Mouse (Mus musculus): ENCODE measurements around the gene Gm8677. TPM values are rescaled to one million over a fixed set of nuclear protein-coding genes. Genes with fewer than 3 reads are reported as not detected.

Gm8677 gene
- total RNA-seq (2023) = not detected

DNA sequence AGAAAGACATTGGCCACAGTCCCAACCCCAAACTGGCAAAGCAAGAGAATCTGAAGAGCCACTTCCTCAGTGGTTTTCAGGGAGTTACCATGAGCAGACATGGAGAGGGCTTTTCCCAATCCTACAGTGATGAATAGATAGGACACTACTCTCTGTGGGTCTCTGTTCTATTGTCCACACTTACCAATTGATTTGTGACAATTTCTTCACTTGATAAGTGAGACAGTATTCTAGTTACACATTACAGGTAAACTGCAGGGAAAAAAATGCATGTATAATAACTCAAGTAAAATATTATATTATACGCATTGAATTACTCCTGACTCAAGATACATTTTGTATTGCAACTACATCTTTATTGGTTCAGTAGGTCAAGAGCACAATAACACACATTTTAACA, at the start of gene Gm8677:
Gm8677 (minus strand) TSS at position 101 of the 400 bp plus-strand sequence.

DNA sequence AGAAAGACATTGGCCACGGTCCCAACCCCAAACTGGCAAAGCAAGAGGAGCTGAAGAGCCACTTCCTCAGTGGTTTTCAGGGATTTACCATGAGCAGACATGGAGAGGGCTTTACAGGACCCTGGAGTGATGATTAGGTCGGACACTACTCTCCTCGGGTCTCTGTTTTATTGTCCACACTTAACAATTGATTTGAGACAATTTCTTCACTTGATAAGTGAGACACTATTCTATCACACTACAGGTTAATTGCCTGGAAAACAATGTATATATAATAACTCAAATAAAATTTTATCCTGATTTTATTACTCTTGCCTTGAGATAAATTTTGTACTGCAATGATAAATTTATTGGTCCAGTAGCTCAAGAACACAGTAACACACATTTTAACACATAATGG, 30.6 kb upstream of the Gm8677 start, which contains the start of gene Gm4201:
Gm4201 (minus strand) TSS at position 101 of the 400 bp plus-strand sequence.

DNA sequence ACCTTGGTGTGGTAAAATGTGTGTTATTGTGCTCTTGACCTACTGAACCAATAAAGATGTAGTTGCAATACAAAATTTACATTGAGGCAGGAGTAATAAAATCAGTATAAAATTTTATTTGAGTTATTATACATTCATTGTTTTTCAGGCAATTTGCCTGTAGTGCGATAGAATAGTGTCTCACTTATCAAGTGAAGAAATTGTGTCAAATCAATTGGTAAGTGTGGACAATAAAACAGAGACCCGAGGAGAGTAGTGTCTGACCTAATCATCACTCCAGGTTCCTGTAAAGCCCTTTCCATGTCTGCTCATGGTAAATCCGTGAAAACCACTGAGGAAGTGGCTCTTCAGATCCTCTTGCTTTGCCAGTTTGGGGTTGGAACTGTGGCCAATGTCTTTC, 12.0 kb downstream of the Gm8677 start, which contains the start of gene Vmn1r152:
Vmn1r152 (plus strand) TSS at position 301 of the 400 bp plus-strand sequence.

DNA sequence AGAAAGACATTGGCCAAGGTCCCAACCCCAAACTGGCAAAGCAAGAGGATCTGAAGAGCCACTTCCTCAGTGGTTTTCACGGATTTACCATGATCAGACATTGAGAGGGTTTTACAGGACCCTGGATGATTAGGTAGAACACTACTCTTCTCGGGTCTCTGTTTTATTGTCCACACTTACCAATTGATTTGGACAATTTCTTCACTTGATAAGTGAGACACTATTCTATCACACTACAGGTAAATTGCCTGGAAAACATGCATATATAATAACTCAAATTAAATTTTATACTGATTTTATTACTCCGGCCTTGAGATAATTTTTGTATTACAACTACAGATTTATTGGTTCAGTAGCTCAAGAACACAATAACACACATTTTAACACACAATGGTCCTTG, 35.1 kb downstream of the Gm8677 start, which contains the start of gene Vmn1r151:
Vmn1r151 (minus strand) TSS at position 101 of the 400 bp plus-strand sequence.

Other genes with a start within 250 kb of the Gm8677 start
- not detected for gene Gm4187, start 205.2 kb downstream of the Gm8677 start, total RNA-seq (2023)
- not detected for gene Gm8660, start 163.8 kb downstream of the Gm8677 start, total RNA-seq (2023)
- gene Vmn1r148, start 121.3 kb downstream of the Gm8677 start, total RNA-seq (2023) = not detected
- not detected for gene Vmn1r149, start 96.7 kb downstream of the Gm8677 start, total RNA-seq (2023)
- not detected for gene Gm10665, start 70.8 kb downstream of the Gm8677 start, total RNA-seq (2023)
- not detected for gene Vmn1r151, start 35.2 kb downstream of the Gm8677 start, total RNA-seq (2023)
- not detected for gene Vmn1r152, start 11.9 kb downstream of the Gm8677 start, total RNA-seq (2023)
- not detected for gene Gm4201, start 30.5 kb upstream of the Gm8677 start, total RNA-seq (2023)
- not detected for gene Gm4565, start 53.2 kb upstream of the Gm8677 start, total RNA-seq (2023)
- gene Vmn1r155, start 123.1 kb upstream of the Gm8677 start, total RNA-seq (2023) = not detected
- gene Gm8693, start 157.4 kb upstream of the Gm8677 start, total RNA-seq (2023) = not detected
- not detected for gene Gm4567, start 184.8 kb upstream of the Gm8677 start, total RNA-seq (2023)
- not detected for gene Vmn1r157, start 226.8 kb upstream of the Gm8677 start, total RNA-seq (2023)